Mouse (Mus musculus) spleen, adult 2 months (tissue): ENCODE data around the gene Ptprg. TPM values are rescaled to one million over a fixed set of nuclear protein-coding genes. Genes with fewer than 3 reads are reported as not detected.

Source experiments
- DNase-seq, 2 experiments: peaks; one replicate each; pipeline versions ENCODE4 v3.0.0 to v3.0.0-alpha.2; 2012 to 2021; ENCODE audit warnings: low spot score in 2 of 2, low read depth in 1 of 2
- H3K27ac ChIP-seq: fragments of 200-500 bp; 2 replicates; pipeline ENCODE4 v1.5.1; 2012; ENCODE audit warnings: low read length, inconsistent platforms; ENCODE audit not compliant: insufficient read depth
- H3K27me3 ChIP-seq: fragments of 200-500 bp; 2 replicates; pipeline ENCODE4 v1.6.1; 2012; ENCODE audit warnings: mild to moderate bottlenecking, moderate library complexity, low read length, inconsistent platforms; ENCODE audit not compliant: control insufficient read depth, insufficient read depth
- H3K36me3 ChIP-seq: fragments of 200-500 bp; 2 replicates; pipeline ENCODE4 v1.6.1; 2012; ENCODE audit warnings: mild to moderate bottlenecking, low read length, inconsistent platforms; ENCODE audit not compliant: control insufficient read depth, insufficient read depth
- H3K4me1 ChIP-seq: fragments of 200-500 bp; 2 replicates; pipeline ENCODE4 v1.6.1; 2011; ENCODE audit warnings: inconsistent platforms; ENCODE audit not compliant: control insufficient read depth, insufficient read depth, insufficient read length
- H3K4me3 ChIP-seq: fragments of 200-500 bp; 2 replicates; pipeline ENCODE4 v1.5.1; 2011; ENCODE audit warnings: mild to moderate bottlenecking, inconsistent platforms; ENCODE audit not compliant: insufficient read depth, insufficient read length; ENCODE audit errors: extremely low read depth
- CTCF ChIP-seq: fragments of 200-500 bp; IDR thresholded peaks from 2 replicates; pipeline ENCODE4 v1.5.1; 2011; ENCODE audit warnings: mild to moderate bottlenecking, inconsistent platforms; ENCODE audit not compliant: insufficient read depth, insufficient read length, insufficient replicate concordance; ENCODE audit errors: extremely low read depth
- POLR2A ChIP-seq: fragments of 200-500 bp; IDR thresholded peaks from 2 replicates; pipeline ENCODE4 v1.6.1; 2011; ENCODE audit warnings: low read depth, low read length, inconsistent platforms
- WGBS: fragments of 180-500 bp; shearing (Covaris S2); methylation state at CpG from one replicate; pipeline ENCODE4 v1.1.7; 2018; 5-methylcytosine and 5-hydroxymethylcytosine counted together
- polyA plus RNA-seq: library from polyadenylated mRNA; depleted of rRNA; stranded (reverse); fragments of >200 nt; gene quantifications from 2 replicates; pipeline ENCODE4 v1.2.3, GENCODE M21; 2012

Gene Ptprg
- polyA plus RNA-seq, 1 experiment: 4.9 TPM

- Histone ChIP-seq H3K4me1 (no peaks in the 10 kb centered on the region), H3K27ac (no peak overlapping the region), H3K4me3 (no peak overlapping the region), H3K36me3 (no peaks in the 10 kb centered on the region), H3K27me3 (no peaks in the 10 kb centered on the region)
- whole genome bisulfite sequencing: 81% methylated on average over 4 of the region's 4 CpGs
- no peak for DNase-seq
- TF ChIP-seq CTCF (no peak), POLR2A (no peak)
These were observed 124.9 kb downstream of the Ptprg start for GRCm38 (mm10) chr14:11678201-11678600.

GRCm38 (mm10) chr14:11679741-11680140 lies 126.4 kb downstream of the Ptprg start:
- H3K4me1 ChIP-seq: no peaks in the 10 kb centered on the region
- WGBS: 64% methylated on average over 3 of the region's 3 CpGs
- DNase-seq: no peak
- no peak overlapping the region for H3K27ac ChIP-seq
- H3K27me3 ChIP-seq: no peaks in the 10 kb centered on the region
- H3K4me3 ChIP-seq: no peak overlapping the region
- no peaks in the 10 kb centered on the region for H3K36me3 ChIP-seq
- TF ChIP-seq POLR2A (no peak), CTCF (no peak)

GRCm38 (mm10) chr14:11680621-11681020 lies 127.3 kb downstream of the Ptprg start:
- no peak for DNase-seq
- no peak for TF ChIP-seq POLR2A
- H3K4me3 ChIP-seq: no peak overlapping the region
- no peaks in the 10 kb centered on the region for H3K36me3 ChIP-seq
- H3K4me1 ChIP-seq: no peaks in the 10 kb centered on the region
- H3K27ac ChIP-seq: no peak overlapping the region
- H3K27me3 ChIP-seq: no peaks in the 10 kb centered on the region
- WGBS: 76% methylated on average over 2 of the region's 2 CpGs

- Histone ChIP-seq H3K27ac (no peak overlapping the region), H3K4me3 (no peak overlapping the region), H3K4me1 (no peaks in the 10 kb centered on the region), H3K36me3 (no peaks in the 10 kb centered on the region), H3K27me3 (no peaks in the 10 kb centered on the region)
- no peak for DNase-seq
- TF ChIP-seq POLR2A: no peak
- no peak for TF ChIP-seq CTCF
- WGBS: 52% methylated on average over 3 of the region's 3 CpGs
These were observed 129.1 kb downstream of the Ptprg start for GRCm38 (mm10) chr14:11682441-11682840.

- H3K4me1 ChIP-seq: no peaks in the 10 kb centered on the region
- TF ChIP-seq CTCF (no peak), POLR2A (no peak)
- no peak overlapping the region for H3K4me3 ChIP-seq
- no peaks in the 10 kb centered on the region for H3K36me3 ChIP-seq
- 66% methylated on average over 10 of the region's 10 CpGs for WGBS
- no peaks in the 10 kb centered on the region for H3K27me3 ChIP-seq
- H3K27ac ChIP-seq: no peak overlapping the region
- DNase-seq: no peak
These were observed 130.2 kb downstream of the Ptprg start for GRCm38 (mm10) chr14:11683386-11684081.

DNA sequence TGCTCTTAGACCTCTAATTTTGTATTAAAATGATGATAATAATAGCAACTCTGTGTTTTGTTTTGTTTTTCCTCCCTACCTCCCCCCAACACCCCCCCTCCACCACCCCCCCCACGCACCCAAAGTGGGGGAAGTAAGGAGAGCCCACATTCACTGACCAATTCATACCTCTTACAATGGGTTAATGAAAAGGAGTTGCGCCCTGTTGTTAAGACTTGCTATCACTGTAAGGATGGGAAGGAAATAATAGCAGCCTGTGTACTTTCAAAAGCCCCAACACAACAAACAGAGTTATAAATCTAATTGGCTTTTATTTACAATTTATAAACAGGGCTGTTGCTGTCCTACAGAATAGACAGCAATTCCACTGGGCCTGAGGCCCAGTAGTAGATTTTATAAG lies 130.8 kb downstream of the Ptprg start:
- H3K27me3 ChIP-seq: no peaks in the 10 kb centered on the region
- no peaks in the 10 kb centered on the region for H3K36me3 ChIP-seq
- H3K4me1 ChIP-seq: no peaks in the 10 kb centered on the region
- no peak overlapping the region for H3K4me3 ChIP-seq
- DNase-seq: no peak
- 54% methylated on average over 2 of the region's 2 CpGs for WGBS
- TF ChIP-seq POLR2A: no peak
- no peak for TF ChIP-seq CTCF
- H3K27ac ChIP-seq: no peak overlapping the region

- DNase-seq: no peak
- 90% methylated on average over 1 of the region's 1 CpGs for WGBS
- H3K4me1 ChIP-seq: no peaks in the 10 kb centered on the region
- H3K36me3 ChIP-seq: no peaks in the 10 kb centered on the region
- H3K27me3 ChIP-seq: no peaks in the 10 kb centered on the region
- no peak for TF ChIP-seq POLR2A
- TF ChIP-seq CTCF: no peak
- no peak overlapping the region for H3K27ac ChIP-seq
- H3K4me3 ChIP-seq: no peak overlapping the region
These were observed 134.2 kb downstream of the Ptprg start for GRCm38 (mm10) chr14:11687541-11687940.
